Mouse (Mus musculus): ENCODE data around the gene Nfasc. TPM values are rescaled to one million over a fixed set of nuclear protein-coding genes. Genes with fewer than 3 reads are reported as not detected.
A peak's percentile ranks its signal among the peaks of the same experiment; 100 is the strongest.

Gene Nfasc
- polyA plus RNA-seq (2014; fragmentation: Nextera tagmentation; extraction: Ambion mirVana): 26.9 and 40.3 TPM in 2 replicates

DNA sequence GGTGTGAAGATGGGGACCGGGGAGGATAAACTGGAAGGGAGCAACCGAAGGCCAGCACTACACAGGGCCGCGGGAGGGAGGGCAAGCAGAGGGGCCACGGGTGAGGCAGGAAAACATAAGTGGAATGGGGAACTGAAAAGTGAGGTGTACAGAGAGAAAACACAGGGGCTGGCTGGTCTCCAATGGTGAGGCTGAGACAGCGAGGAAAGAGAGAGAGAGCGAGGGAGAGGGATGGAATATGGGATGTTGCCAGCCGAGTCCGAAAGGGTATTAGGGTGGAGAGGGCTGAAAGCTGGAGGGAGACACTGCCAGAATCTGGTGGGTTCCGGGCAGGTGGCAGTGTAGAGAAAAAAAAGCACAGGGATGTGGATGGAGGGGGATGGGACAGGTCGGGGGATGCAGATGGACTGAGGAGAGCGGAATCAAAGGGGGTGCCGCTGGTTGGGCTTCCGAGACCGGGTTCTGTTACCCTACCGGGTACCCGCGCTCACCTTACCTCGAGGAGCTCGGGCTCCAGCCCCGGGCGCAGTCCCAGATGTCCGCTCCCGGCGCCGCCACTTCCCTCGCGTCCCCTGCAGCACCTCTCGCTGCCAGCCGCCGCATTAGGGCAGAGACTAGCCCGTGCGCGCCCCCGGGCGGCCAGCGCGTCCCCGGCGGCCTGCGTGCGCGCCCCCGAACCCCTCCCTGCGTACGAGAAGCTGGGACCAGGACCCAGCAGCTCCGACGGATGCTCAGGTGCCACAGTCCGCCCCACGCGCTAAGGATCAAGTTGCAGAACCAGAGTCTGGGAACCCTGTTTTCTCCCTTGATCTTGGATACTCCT is at the start of gene Nfasc:
Nfasc (minus strand) TSS at position 623 of the 823 bp plus-strand sequence.
- peak within 1 kb of the TSS; percentile 63 for H3K4me3 ChIP-seq (ENCODE audit: low read depth, low read length)
- peak; percentile 90 for DNase-seq (ENCODE audit: low spot score)
- H3K9ac ChIP-seq (ENCODE audit: low read length): peak within 1 kb of the TSS; percentile 85
- peak within 1 kb of the TSS; percentile 82 for H3K4me2 ChIP-seq (ENCODE audit: low read length)
- no peaks in the 10 kb centered on the region for H3K9me3 ChIP-seq (replicated peaks; ENCODE audit: control insufficient read depth, low read length)
- H3K36me3 ChIP-seq (ENCODE audit: control insufficient read depth, insufficient read depth, low read length): no peaks in the 10 kb centered on the region
- H3K27me3 ChIP-seq (replicated peaks; ENCODE audit: control insufficient read depth, insufficient read depth, low read length): 0 out of 2 replicates have a peak, but pooled peaks cover 4% of the 10 kb centered on the region
- ATAC-seq: peak; percentile 83
- H3K4me1 ChIP-seq (ENCODE audit: control insufficient read depth, insufficient read depth, low read length): peaks cover 34% of the 10 kb centered on the region
- H3K27ac ChIP-seq (ENCODE audit: low read depth, low read length): peak within 1 kb of the TSS; percentile 90
- 1% methylated on average over 48 of the region's 51 CpGs for WGBS

GRCm38 (mm10) chr1:132791049-132791448 is 49.5 kb upstream of the Nfasc start:
- H3K27ac ChIP-seq (ENCODE audit: low read depth, low read length): no peak overlapping the region
- 91% methylated on average over 6 of the region's 6 CpGs for WGBS
- H3K36me3 ChIP-seq (ENCODE audit: control insufficient read depth, insufficient read depth, low read length): no peaks in the 10 kb centered on the region
- H3K9ac ChIP-seq (ENCODE audit: low read length): no peak overlapping the region
- no peak overlapping the region for H3K4me2 ChIP-seq (ENCODE audit: low read length)
- no peak overlapping the region for H3K4me3 ChIP-seq (ENCODE audit: low read depth, low read length)
- no peak for ATAC-seq
- no peaks in the 10 kb centered on the region for H3K4me1 ChIP-seq (ENCODE audit: control insufficient read depth, insufficient read depth, low read length)
- DNase-seq (ENCODE audit: low spot score): no peak
- H3K27me3 ChIP-seq (replicated peaks; ENCODE audit: control insufficient read depth, insufficient read depth, low read length): no peaks in the 10 kb centered on the region
- no peaks in the 10 kb centered on the region for H3K9me3 ChIP-seq (replicated peaks; ENCODE audit: control insufficient read depth, low read length)

- no peak overlapping the region for H3K4me2 ChIP-seq (ENCODE audit: low read length)
- ATAC-seq (no peak), DNase-seq (ENCODE audit: low spot score) (no peak)
- H3K4me3 ChIP-seq (ENCODE audit: low read depth, low read length): no peak overlapping the region
- H3K9me3 ChIP-seq (replicated peaks; ENCODE audit: control insufficient read depth, low read length): no peaks in the 10 kb centered on the region
- H3K27ac ChIP-seq (ENCODE audit: low read depth, low read length): no peak overlapping the region
- H3K27me3 ChIP-seq (replicated peaks; ENCODE audit: control insufficient read depth, insufficient read depth, low read length): no peaks in the 10 kb centered on the region
- no peaks in the 10 kb centered on the region for H3K36me3 ChIP-seq (ENCODE audit: control insufficient read depth, insufficient read depth, low read length)
- H3K9ac ChIP-seq (ENCODE audit: low read length): no peak overlapping the region
- WGBS: 50% methylated on average over 5 of the region's 5 CpGs
- H3K4me1 ChIP-seq (ENCODE audit: control insufficient read depth, insufficient read depth, low read length): no peaks in the 10 kb centered on the region
These were observed 45.3 kb upstream of the Nfasc start for GRCm38 (mm10) chr1:132786866-132787265.

- ATAC-seq (peak; percentile 15; the same call in 1 of the 2 replicates), DNase-seq (ENCODE audit: low spot score) (peak; percentile 48)
- no peaks in the 10 kb centered on the region for H3K4me1 ChIP-seq (ENCODE audit: control insufficient read depth, insufficient read depth, low read length)
- WGBS: 66% methylated on average over 11 of the region's 13 CpGs
- peak overlapping the region; percentile 52; the same call in 1 of the 2 replicates for H3K27ac ChIP-seq (ENCODE audit: low read depth, low read length)
- no peak overlapping the region for H3K9ac ChIP-seq (ENCODE audit: low read length)
- H3K9me3 ChIP-seq (replicated peaks; ENCODE audit: control insufficient read depth, low read length): no peaks in the 10 kb centered on the region
- no peaks in the 10 kb centered on the region for H3K36me3 ChIP-seq (ENCODE audit: control insufficient read depth, insufficient read depth, low read length)
- H3K27me3 ChIP-seq (replicated peaks; ENCODE audit: control insufficient read depth, insufficient read depth, low read length): no peaks in the 10 kb centered on the region
- no peak overlapping the region for H3K4me2 ChIP-seq (ENCODE audit: low read length)
- no peak overlapping the region for H3K4me3 ChIP-seq (ENCODE audit: low read depth, low read length)
These were observed 40.2 kb upstream of the Nfasc start for GRCm38 (mm10) chr1:132781607-132782445.

GRCm38 (mm10) chr1:132780961-132781360 is 39.4 kb upstream of the Nfasc start:
- Histone ChIP-seq H3K4me1 (ENCODE audit: control insufficient read depth, insufficient read depth, low read length) (no peaks in the 10 kb centered on the region), H3K4me2 (ENCODE audit: low read length) (no peak overlapping the region), H3K9me3 (replicated peaks; ENCODE audit: control insufficient read depth, low read length) (no peaks in the 10 kb centered on the region), H3K4me3 (ENCODE audit: low read depth, low read length) (no peak overlapping the region), H3K27ac (ENCODE audit: low read depth, low read length) (peak overlapping the region; percentile 52; the same call in 1 of the 2 replicates), H3K27me3 (replicated peaks; ENCODE audit: control insufficient read depth, insufficient read depth, low read length) (no peaks in the 10 kb centered on the region), H3K36me3 (ENCODE audit: control insufficient read depth, insufficient read depth, low read length) (no peaks in the 10 kb centered on the region), H3K9ac (ENCODE audit: low read length) (no peak overlapping the region)
- DNase-seq (ENCODE audit: low spot score) (no peak), ATAC-seq (no peak)
- 87% methylated on average over 5 of the region's 5 CpGs for WGBS

GRCm38 (mm10) chr1:132780254-132780653 is 38.7 kb upstream of the Nfasc start:
- no peak overlapping the region for H3K4me2 ChIP-seq (ENCODE audit: low read length)
- no peak overlapping the region for H3K4me3 ChIP-seq (ENCODE audit: low read depth, low read length)
- H3K9ac ChIP-seq (ENCODE audit: low read length): no peak overlapping the region
- no peaks in the 10 kb centered on the region for H3K9me3 ChIP-seq (replicated peaks; ENCODE audit: control insufficient read depth, low read length)
- no peaks in the 10 kb centered on the region for H3K36me3 ChIP-seq (ENCODE audit: control insufficient read depth, insufficient read depth, low read length)
- no peak overlapping the region for H3K27ac ChIP-seq (ENCODE audit: low read depth, low read length)
- 88% methylated on average over 1 of the region's 1 CpGs for WGBS
- no peaks in the 10 kb centered on the region for H3K4me1 ChIP-seq (ENCODE audit: control insufficient read depth, insufficient read depth, low read length)
- H3K27me3 ChIP-seq (replicated peaks; ENCODE audit: control insufficient read depth, insufficient read depth, low read length): no peaks in the 10 kb centered on the region
- DNase-seq (ENCODE audit: low spot score) (no peak), ATAC-seq (no peak)

DNA sequence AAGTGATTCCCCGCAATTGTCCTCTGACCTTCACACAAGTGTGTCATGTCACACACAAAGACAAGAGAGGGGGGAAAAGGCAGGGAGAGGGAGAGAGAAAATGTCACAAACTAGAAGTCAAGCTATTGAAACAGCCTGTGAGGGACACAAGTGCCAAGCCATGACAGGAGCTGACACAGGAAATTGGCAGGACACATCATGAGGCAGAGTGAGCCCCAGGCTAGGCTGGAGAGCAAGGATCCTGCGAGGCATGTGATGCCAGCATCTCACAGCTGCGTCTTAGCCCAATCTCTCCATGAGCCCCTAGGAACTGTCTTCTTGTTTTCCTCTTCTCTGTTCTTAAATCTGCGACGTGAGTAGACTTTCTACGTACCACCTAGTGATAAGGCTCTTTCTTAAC is 33.4 kb upstream of the Nfasc start:
- H3K27me3 ChIP-seq (replicated peaks; ENCODE audit: control insufficient read depth, insufficient read depth, low read length): no peaks in the 10 kb centered on the region
- H3K4me3 ChIP-seq (ENCODE audit: low read depth, low read length): no peak overlapping the region
- H3K4me1 ChIP-seq (ENCODE audit: control insufficient read depth, insufficient read depth, low read length): no peaks in the 10 kb centered on the region
- H3K36me3 ChIP-seq (ENCODE audit: control insufficient read depth, insufficient read depth, low read length): no peaks in the 10 kb centered on the region
- DNase-seq (ENCODE audit: low spot score) (no peak), ATAC-seq (no peak)
- H3K9me3 ChIP-seq (replicated peaks; ENCODE audit: control insufficient read depth, low read length): no peaks in the 10 kb centered on the region
- H3K9ac ChIP-seq (ENCODE audit: low read length): no peak overlapping the region
- H3K4me2 ChIP-seq (ENCODE audit: low read length): no peak overlapping the region
- no peak overlapping the region for H3K27ac ChIP-seq (ENCODE audit: low read depth, low read length)
- WGBS: 81% methylated on average over 6 of the region's 6 CpGs

DNA sequence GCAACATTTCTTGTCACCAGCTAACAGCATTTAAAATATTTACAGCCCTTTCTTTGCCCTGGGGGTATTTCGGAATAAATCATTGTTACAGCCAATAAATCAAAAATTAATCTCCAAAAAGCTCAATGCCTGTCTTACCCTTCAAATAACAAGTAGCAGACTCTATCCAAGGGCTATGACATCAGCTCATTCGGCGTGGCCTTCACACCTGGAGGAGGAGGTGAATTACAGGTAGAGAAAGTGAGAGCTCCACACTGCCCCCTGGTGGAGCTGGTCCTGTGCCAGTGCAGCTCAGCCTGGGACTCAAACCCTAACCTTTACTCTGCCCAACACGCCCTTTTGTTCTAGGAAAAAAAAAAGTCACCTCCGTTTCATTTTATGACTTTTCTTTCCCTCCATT is 29.8 kb upstream of the Nfasc start:
- DNase-seq (ENCODE audit: low spot score): no peak
- no peaks in the 10 kb centered on the region for H3K36me3 ChIP-seq (ENCODE audit: control insufficient read depth, insufficient read depth, low read length)
- H3K4me3 ChIP-seq (ENCODE audit: low read depth, low read length): no peak overlapping the region
- no peak overlapping the region for H3K27ac ChIP-seq (ENCODE audit: low read depth, low read length)
- H3K9ac ChIP-seq (ENCODE audit: low read length): no peak overlapping the region
- H3K9me3 ChIP-seq (replicated peaks; ENCODE audit: control insufficient read depth, low read length): no peaks in the 10 kb centered on the region
- no peak for ATAC-seq
- no peak overlapping the region for H3K4me2 ChIP-seq (ENCODE audit: low read length)
- peaks cover 5% of the 10 kb centered on the region for H3K4me1 ChIP-seq (ENCODE audit: control insufficient read depth, insufficient read depth, low read length)
- WGBS: 33% methylated on average over 5 of the region's 5 CpGs
- H3K27me3 ChIP-seq (replicated peaks; ENCODE audit: control insufficient read depth, insufficient read depth, low read length): no peaks in the 10 kb centered on the region
